Mouse (Mus musculus) stomach, postnatal 0 days (tissue): ENCODE measurements around the gene Coq5.

Experiments used
- CTCF ChIP-seq: IDR thresholded peaks from 2 replicates; pipeline ENCODE4 v1.5.1; 2016; ENCODE audit warnings: antibody characterized with exemption, low read depth, mild to moderate bottlenecking, moderate library complexity
- EP300 ChIP-seq: optimal IDR thresholded peaks from 2 replicates; pipeline ENCODE3; 2016; ENCODE audit warnings: antibody characterized with exemption

DNA sequence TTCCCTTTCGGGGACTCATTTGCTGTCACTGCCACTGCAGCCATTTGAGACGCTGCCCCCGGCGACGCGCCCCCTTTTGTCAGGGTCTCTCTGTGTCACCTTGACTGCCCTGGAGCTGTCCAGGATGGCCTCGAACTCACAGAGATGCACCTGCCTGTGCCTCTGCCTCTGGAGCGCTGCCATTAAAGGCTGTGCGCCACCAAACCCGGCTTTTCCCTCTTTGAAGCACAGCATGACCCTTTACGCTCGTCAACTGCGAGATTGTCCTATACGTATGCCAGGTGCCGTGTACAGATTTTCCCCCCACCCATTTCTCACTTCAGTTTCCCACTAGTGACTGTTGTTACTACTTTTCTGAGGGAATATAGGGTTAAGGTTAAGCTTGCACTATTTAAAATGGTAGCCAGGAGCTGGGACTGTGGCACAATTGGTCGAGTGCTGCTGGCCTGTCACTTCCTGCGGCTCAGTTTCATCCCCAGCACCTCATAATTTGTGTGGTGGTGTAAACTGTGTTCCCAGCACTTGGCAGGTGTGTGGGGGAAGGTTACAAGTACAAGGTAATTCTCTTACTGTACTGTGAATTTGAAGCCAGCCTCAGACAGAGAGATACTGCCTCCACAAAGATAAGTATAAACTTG, 703 bp downstream of the Coq5 start:
- TF ChIP-seq CTCF (no peak), EP300 (no peak)
